ENCODE assay signal across 8 mouse cellular contexts in the genomic region with DNA sequence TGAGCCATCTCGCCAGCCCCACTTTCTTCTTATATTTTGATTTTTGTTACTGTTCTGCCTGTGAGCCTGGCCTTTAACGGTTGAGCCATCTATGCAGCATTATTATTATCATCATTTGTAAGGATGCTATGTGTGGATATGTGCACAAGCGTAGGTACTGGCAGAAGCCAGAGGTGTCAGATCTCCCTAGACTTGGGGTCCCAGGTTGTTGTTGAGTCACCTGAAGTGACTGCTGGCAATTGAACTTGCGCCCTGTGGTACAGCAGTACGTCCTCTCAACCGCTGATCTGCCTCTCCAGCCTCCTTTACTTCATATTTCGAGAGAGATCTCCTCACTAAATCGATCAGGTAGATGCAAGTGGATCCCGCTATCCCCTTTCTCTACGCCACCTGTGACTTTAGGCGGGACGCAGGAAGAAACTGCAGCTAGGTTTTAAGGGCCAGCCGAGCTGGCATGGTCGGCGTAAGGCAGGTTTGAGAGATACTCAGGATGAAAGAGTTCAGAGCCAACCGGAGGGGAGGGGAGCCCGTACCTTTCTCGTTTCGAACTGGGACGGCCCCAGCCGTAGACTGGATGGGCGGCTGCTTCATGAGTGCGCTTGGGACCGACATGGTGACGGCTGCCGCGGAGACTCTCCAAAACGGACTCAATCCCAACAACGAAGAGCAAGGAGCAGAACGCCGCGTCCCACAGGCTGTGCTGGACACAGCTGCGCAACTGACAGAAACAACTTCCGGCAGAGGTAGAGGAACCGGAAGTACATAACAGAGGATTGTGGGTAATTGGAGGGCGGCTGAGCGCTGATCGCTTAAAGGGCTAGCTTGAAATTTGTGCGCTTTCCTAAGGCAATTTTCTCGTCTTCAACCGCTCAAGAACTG. TPM values are rescaled to one million over a fixed set of nuclear protein-coding genes. Genes with fewer than 3 reads are reported as not detected.
DNase-seq lines count a peak whose midpoint lies in the region; ATAC-seq lines count a peak whose summit lies in the region.
"Not testable (repeated sequence)": the region's sequence is repeated elsewhere in the genome, so short reads cannot be mapped to it uniquely, and the experiment has no call there.

A gene (minus strand): TSS at position 767 of the 879 bp plus-strand sequence.

- not testable (repeated sequence) for H3K9me3 ChIP-seq in hindbrain, embryonic 12.5 days (replicated peaks)

- peak; percentile 90 for DNase-seq in NIH3T3 (ENCODE audit: low read depth)
- peak; percentile 87 for DNase-seq in cerebellum, postnatal 10 days
- peak; percentile 71 to 74 for DNase-seq in frontal cortex, postnatal 10 days (ENCODE audit: low spot score in 2 of 2)
- peak; percentile 56 to 90 for DNase-seq in layer of hippocampus, postnatal 14 days (ENCODE audit: low spot score in 2 of 2)
- peak; percentile 79 for DNase-seq in lung, postnatal 14 days
- peak; percentile 81 for DNase-seq in retina, adult 2 months (ENCODE audit: low read depth, low spot score)
- DNase-seq in thymus, postnatal 36 days, result peak; percentile 67 to 75

- not testable (repeated sequence) for H3K27me3 ChIP-seq in hindbrain, embryonic 12.5 days

- peak within 1 kb of the TSS; percentile 83 for H3K4me2 ChIP-seq in hindbrain, embryonic 12.5 days (replicated peaks)

- H3K4me1 ChIP-seq in hindbrain, embryonic 12.5 days, result not testable (repeated sequence)

- ATAC-seq in hindbrain, embryonic 12.5 days (ENCODE audit: low FRiP score), result peak; percentile 91

- H3K27ac ChIP-seq in hindbrain, embryonic 12.5 days, result peak within 1 kb of the TSS; percentile 67

- not testable (repeated sequence) for H3K36me3 ChIP-seq in hindbrain, embryonic 12.5 days

- peak within 1 kb of the TSS; percentile 57 for H3K4me3 ChIP-seq in hindbrain, embryonic 12.5 days

- H3K9ac ChIP-seq in hindbrain, embryonic 12.5 days, result peak within 1 kb of the TSS; percentile 71

- WGBS in hindbrain, embryonic 12.5 days, result 5% methylated on average over 41 of the region's 41 CpGs

RNA-seq across cellular contexts. Expression of the gene that starts here (rescaled TPM):
- polyA plus RNA-seq in hindbrain, embryonic 12.5 days (2016; fragmentation: Nextera tagmentation; extraction: Ambion mirVana), result 72.4 and 75.7 TPM in 2 replicates
- 10 to 100 TPM; 38.0 to 40.6 TPM for total RNA-seq in layer of hippocampus, postnatal 14 days (2021)

Comparison
In these comparisons a context has a peak if more than half of its experiments do, and no peak if none do; other contexts are left out.
1. Peak in every context shown above with its lines: DNase-seq, ATAC-seq, H3K4me3 ChIP-seq and H3K27ac ChIP-seq.